ENCODE assay signal across 24 mouse cellular contexts in genomic region chr3:130746673-130747619, GRCm38 (mm10). TPM values are rescaled to one million over a fixed set of nuclear protein-coding genes. Genes with fewer than 3 reads are reported as not detected.
DNase-seq lines count a peak whose midpoint lies in the region; ATAC-seq lines count a peak whose summit lies in the region.
"Had no signal": no experiment of that assay in that cellular context is flagged by ENCODE, and none has a peak within 500 bp of the region (broad histone marks: within the 10 kb centered on the region; RNA-seq: fewer than 3 reads in every experiment).

No protein-coding gene starts in this region.

- WGBS in hindbrain, embryonic 10.5 days, result 46% methylated on average over 10 of the region's 10 CpGs
- WGBS in hindbrain, embryonic 13.5 days, result 35% methylated on average over 10 of the region's 10 CpGs
- WGBS in forebrain, embryonic 12.5 days, result 13% methylated on average over 10 of the region's 10 CpGs
- WGBS in midbrain, embryonic 11.5 days, result 36% methylated on average over 10 of the region's 10 CpGs
- WGBS in intestine, embryonic 16.5 days, result 68% methylated on average over 10 of the region's 10 CpGs
- 68% methylated on average over 10 of the region's 10 CpGs for WGBS in liver, embryonic 12.5 days (ENCODE audit: insufficient replicate concordance)

- H3K27me3 ChIP-seq in hindbrain, embryonic 10.5 days (ENCODE audit: insufficient read depth, poor library complexity, severe bottlenecking), result no peaks in the 10 kb centered on the region
- H3K27me3 ChIP-seq in hindbrain, embryonic 13.5 days, result no peaks in the 10 kb centered on the region
- 0 out of 2 replicates have a peak, but pooled peaks cover 2% of the 10 kb centered on the region for H3K27me3 ChIP-seq in forebrain, embryonic 12.5 days
- H3K27me3 ChIP-seq in midbrain, embryonic 11.5 days (ENCODE audit: control insufficient read depth, insufficient read depth, low read length), result no peaks in the 10 kb centered on the region
- no peaks in the 10 kb centered on the region for H3K27me3 ChIP-seq in intestine, embryonic 16.5 days (replicated peaks; ENCODE audit: control insufficient read depth, insufficient read depth, low read length)
- no peaks in the 10 kb centered on the region for H3K27me3 ChIP-seq in liver, embryonic 12.5 days (replicated peaks)
- H3K27me3 ChIP-seq: intestine, embryonic 15.5 days; liver, embryonic 15.5 days; lung, embryonic 15.5 days had no signal

- H3K27ac ChIP-seq in hindbrain, embryonic 10.5 days, result peak overlapping the region; percentile 62
- H3K27ac ChIP-seq in hindbrain, embryonic 13.5 days, result no peak overlapping the region
- peak overlapping the region; percentile 59 for H3K27ac ChIP-seq in forebrain, embryonic 12.5 days
- 0 out of 2 replicates have a peak overlapping the region, but pooled peaks have one; percentile 30 for H3K27ac ChIP-seq in midbrain, embryonic 11.5 days (ENCODE audit: low read depth, low read length)
- H3K27ac ChIP-seq in intestine, embryonic 16.5 days (ENCODE audit: low read length), result no peak overlapping the region
- H3K27ac ChIP-seq in liver, embryonic 12.5 days, result no peak overlapping the region
- H3K27ac ChIP-seq: gastrocnemius, adult 2 months; intestine, embryonic 15.5 days; layer of hippocampus, adult 2 months; liver, embryonic 15.5 days; lung, embryonic 15.5 days; macrophage had no signal

- H3K4me1 ChIP-seq in hindbrain, embryonic 10.5 days (replicated peaks), result peaks cover 20% of the 10 kb centered on the region
- H3K4me1 ChIP-seq in hindbrain, embryonic 13.5 days (replicated peaks), result peaks cover 12% of the 10 kb centered on the region
- peaks cover 23% of the 10 kb centered on the region for H3K4me1 ChIP-seq in forebrain, embryonic 12.5 days
- H3K4me1 ChIP-seq in midbrain, embryonic 11.5 days (ENCODE audit: control insufficient read depth, insufficient read depth, low read length), result peaks cover 9% of the 10 kb centered on the region
- no peaks in the 10 kb centered on the region for H3K4me1 ChIP-seq in intestine, embryonic 16.5 days (ENCODE audit: control insufficient read depth, insufficient read depth, low read length)
- H3K4me1 ChIP-seq in liver, embryonic 12.5 days, result no peaks in the 10 kb centered on the region
- H3K4me1 ChIP-seq: intestine, embryonic 15.5 days; liver, embryonic 15.5 days; lung, embryonic 15.5 days had no signal

- peaks cover 5% of the 10 kb centered on the region; the same call in 1 of the 2 replicates for H3K9me3 ChIP-seq in hindbrain, embryonic 10.5 days
- H3K9me3 ChIP-seq in hindbrain, embryonic 13.5 days, result no peaks in the 10 kb centered on the region
- no peaks in the 10 kb centered on the region for H3K9me3 ChIP-seq in forebrain, embryonic 12.5 days
- no peaks in the 10 kb centered on the region for H3K9me3 ChIP-seq in midbrain, embryonic 11.5 days (ENCODE audit: control insufficient read depth, low read length)
- H3K9me3 ChIP-seq in intestine, embryonic 16.5 days (ENCODE audit: control insufficient read depth, low read length), result no peaks in the 10 kb centered on the region
- H3K9me3 ChIP-seq in liver, embryonic 12.5 days (replicated peaks), result no peaks in the 10 kb centered on the region
- H3K9me3 ChIP-seq: intestine, embryonic 15.5 days; liver, embryonic 15.5 days; lung, embryonic 15.5 days had no signal

- H3K9ac ChIP-seq in hindbrain, embryonic 13.5 days, result no peak overlapping the region
- no peak overlapping the region for H3K9ac ChIP-seq in forebrain, embryonic 12.5 days
- peak overlapping the region; percentile 12; the same call in 1 of the 2 replicates for H3K9ac ChIP-seq in midbrain, embryonic 11.5 days (ENCODE audit: low read length)
- H3K9ac ChIP-seq in intestine, embryonic 16.5 days (ENCODE audit: low read depth, low read length), result no peak overlapping the region
- H3K9ac ChIP-seq in liver, embryonic 12.5 days, result no peak overlapping the region
- H3K9ac ChIP-seq: intestine, embryonic 15.5 days; liver, embryonic 15.5 days; lung, embryonic 15.5 days had no signal

- no peak for DNase-seq in hindbrain, embryonic 10.5 days (ENCODE audit: low spot score)
- DNase-seq in midbrain, embryonic 11.5 days (ENCODE audit: low spot score, missing footprints), result peak; percentile 69
- DNase-seq in layer of hippocampus, postnatal 25 days (ENCODE audit: extremely low spot score in 1 of 2, low spot score in 1 of 2), result no peak
- DNase-seq: adrenal gland, postnatal 10 days; cerebellum, adult 11 months; cerebellum, postnatal 10 days; gastrocnemius, adult 2 months; heart, postnatal 4 days; kidney, adult 9 months; kidney, postnatal 14 days; layer of hippocampus, postnatal 36 days; thymus, adult 18-20 months; thymus, postnatal 36 days had no signal

- no peak for ATAC-seq in hindbrain, embryonic 13.5 days (ENCODE audit: low FRiP score)
- peak; percentile 57; the same call in 1 of the 2 replicates for ATAC-seq in forebrain, embryonic 12.5 days (ENCODE audit: low FRiP score)
- no peak for ATAC-seq in midbrain, embryonic 11.5 days (ENCODE audit: low FRiP score)
- ATAC-seq in intestine, embryonic 16.5 days, result no peak
- no peak for ATAC-seq in liver, embryonic 12.5 days
- ATAC-seq: hindbrain, embryonic 16.5 days; intestine, embryonic 15.5 days had no signal

- no peak overlapping the region for H3K4me3 ChIP-seq in hindbrain, embryonic 10.5 days
- no peak overlapping the region for H3K4me3 ChIP-seq in hindbrain, embryonic 13.5 days
- H3K4me3 ChIP-seq in forebrain, embryonic 12.5 days (replicated peaks), result no peak overlapping the region
- H3K4me3 ChIP-seq in midbrain, embryonic 11.5 days (ENCODE audit: low read depth, low read length), result no peak overlapping the region
- H3K4me3 ChIP-seq in intestine, embryonic 16.5 days (ENCODE audit: low read length), result no peak overlapping the region
- no peak overlapping the region for H3K4me3 ChIP-seq in liver, embryonic 12.5 days
- H3K4me3 ChIP-seq: erythroblast, embryonic 14.5 days; gastrocnemius, adult 2 months; intestine, embryonic 15.5 days; layer of hippocampus, adult 2 months; liver, embryonic 15.5 days; lung, embryonic 15.5 days had no signal

- H3K36me3 ChIP-seq in hindbrain, embryonic 10.5 days, result no peaks in the 10 kb centered on the region
- no peaks in the 10 kb centered on the region for H3K36me3 ChIP-seq in hindbrain, embryonic 13.5 days
- H3K36me3 ChIP-seq in forebrain, embryonic 12.5 days (replicated peaks), result no peaks in the 10 kb centered on the region
- no peaks in the 10 kb centered on the region for H3K36me3 ChIP-seq in midbrain, embryonic 11.5 days (ENCODE audit: control insufficient read depth, insufficient read depth, low read length)
- H3K36me3 ChIP-seq in intestine, embryonic 16.5 days (ENCODE audit: control insufficient read depth, insufficient read depth, low read length), result no peaks in the 10 kb centered on the region
- H3K36me3 ChIP-seq in liver, embryonic 12.5 days, result no peaks in the 10 kb centered on the region
- H3K36me3 ChIP-seq: intestine, embryonic 15.5 days; liver, embryonic 15.5 days; lung, embryonic 15.5 days had no signal

- H3K4me2 ChIP-seq in hindbrain, embryonic 13.5 days, result no peak overlapping the region
- H3K4me2 ChIP-seq in forebrain, embryonic 12.5 days, result peak overlapping the region; percentile 16; the same call in 1 of the 2 replicates
- H3K4me2 ChIP-seq in midbrain, embryonic 11.5 days, result no peak overlapping the region
- no peak overlapping the region for H3K4me2 ChIP-seq in intestine, embryonic 16.5 days (ENCODE audit: low read depth, low read length)
- no peak overlapping the region for H3K4me2 ChIP-seq in liver, embryonic 12.5 days
- H3K4me2 ChIP-seq: intestine, embryonic 15.5 days; liver, embryonic 15.5 days; lung, embryonic 15.5 days had no signal

RNA-seq across cellular contexts. Expression of gene Rpl34, which starts 16.7 kb away (rescaled TPM):
- 772 and 890 TPM in 2 replicates for polyA plus RNA-seq in hindbrain, embryonic 10.5 days (2016; fragmentation: Nextera tagmentation; extraction: Ambion mirVana)
- polyA plus RNA-seq in hindbrain, embryonic 13.5 days (2015; fragmentation: Nextera tagmentation; extraction: Ambion mirVana), result 626 and 633 TPM in 2 replicates
- polyA plus RNA-seq in forebrain, embryonic 12.5 days (2016; fragmentation: Nextera tagmentation; extraction: Ambion mirVana), result 584 and 658 TPM in 2 replicates
- polyA plus RNA-seq in midbrain, embryonic 11.5 days (2014; fragmentation: Nextera tagmentation; extraction: Ambion mirVana), result 646 and 740 TPM in 2 replicates
- polyA plus RNA-seq in intestine, embryonic 16.5 days (2015; fragmentation: Nextera tagmentation; extraction: Ambion mirVana), result 753 and 810 TPM in 2 replicates
- total RNA-seq in layer of hippocampus, postnatal 25 days (2021), result 100 to 1,000 TPM; 320 to 338 TPM
- polyA plus RNA-seq in liver, embryonic 12.5 days (2016; fragmentation: Nextera tagmentation; extraction: Ambion mirVana), result 756 and 816 TPM in 2 replicates

RNA-seq across cellular contexts. Expression of gene Ostc, which starts 37.7 kb away (rescaled TPM):
- 311 and 318 TPM in 2 replicates for polyA plus RNA-seq in hindbrain, embryonic 10.5 days (2016; fragmentation: Nextera tagmentation; extraction: Ambion mirVana)
- polyA plus RNA-seq in hindbrain, embryonic 13.5 days (2015; fragmentation: Nextera tagmentation; extraction: Ambion mirVana), result 241 and 242 TPM in 2 replicates
- polyA plus RNA-seq in forebrain, embryonic 12.5 days (2016; fragmentation: Nextera tagmentation; extraction: Ambion mirVana), result 250 and 263 TPM in 2 replicates
- polyA plus RNA-seq in midbrain, embryonic 11.5 days (2014; fragmentation: Nextera tagmentation; extraction: Ambion mirVana), result 323 and 331 TPM in 2 replicates
- polyA plus RNA-seq in intestine, embryonic 16.5 days (2015; fragmentation: Nextera tagmentation; extraction: Ambion mirVana), result 390 and 398 TPM in 2 replicates
- total RNA-seq in layer of hippocampus, postnatal 25 days (2021), result 10 to 100 TPM; 69.0 to 69.1 TPM
- polyA plus RNA-seq in liver, embryonic 12.5 days (2016; fragmentation: Nextera tagmentation; extraction: Ambion mirVana), result 215 and 221 TPM in 2 replicates

Comparison
In these comparisons a context has a peak if more than half of its experiments do, and no peak if none do; other contexts are left out.
1. H3K27ac ChIP-seq: peak in hindbrain, embryonic 10.5 days (single experiment), forebrain, embryonic 12.5 days (single experiment) and midbrain, embryonic 11.5 days (single experiment); none in hindbrain, embryonic 13.5 days (single experiment), intestine, embryonic 16.5 days (single experiment) and liver, embryonic 12.5 days (single experiment).